Mouse (Mus musculus) limb, embryonic 14.5 days (tissue): Measurements from ENCODE around the gene Ccdc84. TPM values are rescaled to one million over a fixed set of nuclear protein-coding genes. Genes with fewer than 3 reads are reported as not detected.
"Not testable (repeated sequence)": the region's sequence is repeated elsewhere in the genome, so short reads cannot be mapped to it uniquely, and the experiment has no call there.

Source experiments
- ATAC-seq: fragments of 200-750 bp; cut with Nextera tagmentation; 2 replicates; pipeline ENCODE4 v1.8.0; 2017; ENCODE audit warnings: low read depth, moderate number of reproducible peaks, moderate TSS enrichment; ENCODE audit not compliant: low FRiP score
- DNase-seq: peaks from one replicate; pipeline ENCODE4 v3.0.0-alpha.2; 2015; ENCODE audit warnings: low spot score
- H3K27ac ChIP-seq: fragments of 300-500 bp; sonication (generic); replicated peaks from 2 replicates; pipeline ENCODE4 v1.5.1; 2014; ENCODE audit warnings: low read depth, mild to moderate bottlenecking, low read length, moderate library complexity, mixed read lengths
- H3K27me3 ChIP-seq: fragments of 300-500 bp; sonication (generic); 2 replicates; pipeline ENCODE4 v1.6.1; 2014; ENCODE audit warnings: low read length, mixed read lengths; ENCODE audit not compliant: control insufficient read depth, insufficient read depth
- H3K36me3 ChIP-seq: fragments of 300-500 bp; sonication (generic); 2 replicates; pipeline ENCODE4 v1.6.1; 2014; ENCODE audit warnings: mild to moderate bottlenecking, low read length, moderate library complexity, mixed read lengths; ENCODE audit not compliant: control insufficient read depth, insufficient read depth
- H3K4me1 ChIP-seq: fragments of 300-500 bp; sonication (generic); 2 replicates; pipeline ENCODE4 v1.6.1; 2014; ENCODE audit warnings: antibody characterized with exemption, low read length, mixed read lengths; ENCODE audit not compliant: control insufficient read depth, insufficient read depth
- H3K4me2 ChIP-seq: fragments of 300-500 bp; sonication (generic); replicated peaks from 2 replicates; pipeline ENCODE4 v1.6.1; 2014; ENCODE audit warnings: low read depth, mild to moderate bottlenecking, low read length, moderate library complexity; ENCODE audit not compliant: severe bottlenecking
- H3K4me3 ChIP-seq: fragments of 300-500 bp; sonication (generic); replicated peaks from 2 replicates; pipeline ENCODE4 v1.5.1; 2014; ENCODE audit warnings: low read length
- H3K9ac ChIP-seq: fragments of 300-500 bp; sonication (generic); 2 replicates; pipeline ENCODE4 v1.6.1; 2014; ENCODE audit warnings: mild to moderate bottlenecking, low read depth, low read length, moderate library complexity; ENCODE audit not compliant: severe bottlenecking
- H3K9me3 ChIP-seq: fragments of 300-500 bp; sonication (generic); 2 replicates; pipeline ENCODE4 v1.6.1; 2016; ENCODE audit warnings: low read length; ENCODE audit not compliant: control insufficient read depth
- POLR2A ChIP-seq: fragments of 200-500 bp; IDR thresholded peaks from 2 replicates; pipeline ENCODE4 v1.8.0; 2012; ENCODE audit warnings: inconsistent platforms, mild to moderate bottlenecking, moderate library complexity, borderline replicate concordance; ENCODE audit not compliant: insufficient read depth, insufficient read length; ENCODE audit errors: extremely low read depth
- WGBS: fragments of 180-500 bp; shearing (Covaris S2); extraction: QIAGEN DNeasy Blood & Tissue Kit; methylation state at CpG from one replicate; pipeline ENCODE4 v1.1.7; 2014; 5-methylcytosine and 5-hydroxymethylcytosine counted together
- polyA plus RNA-seq, 2 experiments: library from polyadenylated mRNA; depleted of rRNA in 1 of 2; stranded (reverse) in 1 of 2; unstranded in 1 of 2; fragments of >200 nt; fragmentation: Nextera tagmentation in 1 of 2; extraction: Ambion mirVana in 1 of 2; gene quantifications; 2 replicates each; pipeline versions ENCODE4 v1.2.1 to v1.2.3; 2012 to 2014

The Ccdc84 gene
- polyA plus RNA-seq, 2 experiments = 25.4 to 54.3 TPM

DNA sequence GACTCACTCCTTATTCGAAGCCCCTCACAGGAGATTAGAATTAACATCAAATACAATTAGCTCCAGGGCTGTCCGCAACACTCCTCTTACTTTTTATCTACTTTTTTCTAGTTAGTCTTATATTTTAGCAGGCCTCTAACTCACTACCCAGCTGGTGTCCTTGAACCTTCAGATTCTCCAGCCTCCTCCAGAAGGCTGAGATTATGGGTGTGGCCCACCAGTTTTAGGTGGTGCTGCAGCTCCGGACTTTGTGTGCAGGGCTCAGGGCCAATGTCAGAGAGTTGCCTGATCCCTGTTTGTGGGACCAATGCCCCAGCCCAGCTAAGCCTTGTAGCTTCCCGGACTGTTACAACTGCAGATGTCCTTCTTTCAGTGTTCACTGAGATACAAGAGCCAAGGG, 5.2 kb upstream of the Ccdc84 start:
- Histone ChIP-seq H3K36me3 (no peaks in the 10 kb centered on the region), H3K27me3 (no peaks in the 10 kb centered on the region), H3K4me1 (no peaks in the 10 kb centered on the region), H3K4me3 (no peak overlapping the region), H3K27ac (no peak overlapping the region), H3K9ac (no peak overlapping the region), H3K4me2 (no peak overlapping the region), H3K9me3 (no peaks in the 10 kb centered on the region)
- ATAC-seq (no peak), DNase-seq (no peak)
- 89% methylated on average over 4 of the region's 4 CpGs for WGBS
- TF ChIP-seq POLR2A = no peak

DNA sequence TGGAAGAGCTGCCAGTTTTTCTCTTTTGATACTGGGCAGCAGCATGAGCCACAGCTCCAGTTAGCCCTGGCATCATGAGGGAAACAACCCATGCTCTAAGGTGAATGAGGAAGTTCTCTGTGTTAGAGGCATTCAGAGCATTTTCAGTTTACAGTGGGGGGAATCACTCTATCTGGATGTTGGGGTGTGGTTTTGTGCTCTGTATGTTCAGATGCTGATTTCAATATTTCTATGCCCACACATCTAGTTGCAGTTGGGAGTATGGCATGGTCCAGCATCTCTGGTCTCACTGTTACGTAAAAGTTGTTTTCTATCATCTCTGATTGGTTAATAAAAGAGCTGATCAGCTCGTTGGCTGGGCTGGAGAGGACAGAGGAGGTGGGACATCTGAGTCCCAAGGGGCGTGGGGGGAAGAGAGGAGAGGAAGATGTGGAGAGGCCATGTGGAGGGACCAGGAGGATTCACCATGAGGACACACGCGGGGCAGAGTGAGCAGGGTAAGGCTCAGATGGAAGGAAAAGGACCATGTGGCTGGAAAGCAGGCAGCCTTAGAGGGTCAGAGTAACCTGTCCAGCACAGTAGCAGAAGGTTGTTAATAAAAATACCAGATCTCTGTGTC, 2.0 kb upstream of the Ccdc84 start:
- ATAC-seq = no peak
- H3K27ac ChIP-seq = no peak overlapping the region
- no peak overlapping the region for H3K4me3 ChIP-seq
- DNase-seq = no peak
- peaks cover 5% of the 10 kb centered on the region for H3K4me1 ChIP-seq
- 76% methylated on average over 5 of the region's 5 CpGs for WGBS
- no peaks in the 10 kb centered on the region for H3K9me3 ChIP-seq
- H3K27me3 ChIP-seq = no peaks in the 10 kb centered on the region
- TF ChIP-seq POLR2A = no peak
- H3K4me2 ChIP-seq = no peak overlapping the region
- H3K9ac ChIP-seq = no peak overlapping the region
- H3K36me3 ChIP-seq = no peaks in the 10 kb centered on the region; the same call in 1 of the 2 replicates

DNA sequence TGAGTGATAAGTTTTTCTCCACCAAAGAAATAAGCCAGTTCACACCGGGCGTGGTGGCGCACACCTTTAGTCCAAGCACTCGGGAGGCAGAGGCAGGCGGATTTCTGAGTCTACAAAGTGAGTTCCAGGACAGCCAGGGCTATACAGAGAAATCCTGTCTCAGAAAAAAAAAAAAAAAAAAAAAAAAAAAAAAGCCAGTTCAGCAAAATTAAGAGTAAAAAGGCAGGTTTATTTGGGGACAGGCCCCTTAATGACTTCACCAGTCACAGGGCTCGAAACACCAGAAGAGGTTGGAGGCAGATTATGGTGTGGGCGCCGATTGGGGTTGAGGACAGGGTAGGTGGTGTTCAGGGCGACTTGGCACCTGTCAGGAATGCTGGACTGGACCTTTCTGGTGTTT, 1.4 kb upstream of the Ccdc84 start:
- ATAC-seq, H3K4me2 ChIP-seq, H3K27me3 ChIP-seq, H3K36me3 ChIP-seq, H3K9me3 ChIP-seq, H3K4me3 ChIP-seq, DNase-seq, H3K4me1 ChIP-seq, H3K27ac ChIP-seq, H3K9ac ChIP-seq: not testable (repeated sequence)
- 97% methylated on average over 9 of the region's 9 CpGs for WGBS

GRCm38 (mm10) chr9:44417892-44418363, 441 bp downstream of the Ccdc84 start:
- peak overlapping the region; percentile 83 for H3K4me2 ChIP-seq
- TF ChIP-seq POLR2A = no peak; the same call in 1 of the 2 replicates
- no peaks in the 10 kb centered on the region for H3K9me3 ChIP-seq
- peak overlapping the region; percentile 75 for H3K27ac ChIP-seq
- H3K27me3 ChIP-seq = no peaks in the 10 kb centered on the region
- peak overlapping the region; percentile 83 for H3K4me3 ChIP-seq
- peak overlapping the region; percentile 75 for H3K9ac ChIP-seq
- DNase-seq (peak; percentile 94), ATAC-seq (peak; percentile 93)
- peaks cover 19% of the 10 kb centered on the region for H3K36me3 ChIP-seq
- WGBS = under 1% methylated on average over 36 of the region's 38 CpGs
- H3K4me1 ChIP-seq = peaks cover 5% of the 10 kb centered on the region

- ATAC-seq (peak; percentile 45; the same call in 1 of the 2 replicates), DNase-seq (no peak)
- peak overlapping the region; percentile 75 for H3K9ac ChIP-seq
- TF ChIP-seq POLR2A = no peak
- peak overlapping the region; percentile 75 for H3K27ac ChIP-seq
- peak overlapping the region; percentile 83 for H3K4me2 ChIP-seq
- peaks cover 25% of the 10 kb centered on the region for H3K36me3 ChIP-seq
- peaks cover 5% of the 10 kb centered on the region for H3K4me1 ChIP-seq
- H3K4me3 ChIP-seq = peak overlapping the region; percentile 83
- no peaks in the 10 kb centered on the region for H3K9me3 ChIP-seq
- WGBS = 10% methylated on average over 26 of the region's 26 CpGs
- H3K27me3 ChIP-seq = no peaks in the 10 kb centered on the region
These were observed 1.0 kb downstream of the Ccdc84 start for GRCm38 (mm10) chr9:44417156-44417891.
